Mouse (Mus musculus) limb, embryonic 15.5 days (tissue): Measurements from ENCODE around the gene Eif4e1b. TPM values are rescaled to one million over a fixed set of nuclear protein-coding genes. Genes with fewer than 3 reads are reported as not detected.

ENCODE experiments used
- ATAC-seq: fragments of 200-750 bp; cut with Nextera tagmentation; 2 replicates; pipeline ENCODE4 v1.8.0; 2017; ENCODE audit warnings: low read depth, moderate TSS enrichment; ENCODE audit not compliant: insufficient number of reproducible peaks, low FRiP score, low TSS enrichment
- H3K27ac ChIP-seq: fragments of 300-500 bp; sonication (generic); 2 replicates; pipeline ENCODE4 v1.5.1; 2015; ENCODE audit warnings: moderate library complexity, mild to moderate bottlenecking, inconsistent platforms
- H3K27me3 ChIP-seq: fragments of 300-500 bp; sonication (generic); 2 replicates; pipeline ENCODE4 v1.6.1; 2015; ENCODE audit warnings: inconsistent platforms
- H3K36me3 ChIP-seq: fragments of 300-500 bp; sonication (generic); 2 replicates; pipeline ENCODE4 v1.6.1; 2015; ENCODE audit warnings: inconsistent platforms
- H3K4me1 ChIP-seq: fragments of 300-500 bp; sonication (generic); 2 replicates; pipeline ENCODE4 v1.6.1; 2015; ENCODE audit warnings: inconsistent platforms
- H3K4me2 ChIP-seq: fragments of 300-500 bp; sonication (generic); 2 replicates; pipeline ENCODE4 v1.6.1; 2015; ENCODE audit warnings: mild to moderate bottlenecking, inconsistent platforms
- H3K4me3 ChIP-seq: fragments of 300-500 bp; sonication (generic); 2 replicates; pipeline ENCODE4 v1.5.1; 2015; ENCODE audit warnings: mild to moderate bottlenecking, inconsistent platforms
- H3K9ac ChIP-seq: fragments of 300-500 bp; sonication (generic); 2 replicates; pipeline ENCODE4 v1.6.1; 2015; ENCODE audit warnings: inconsistent platforms
- H3K9me3 ChIP-seq: fragments of 300-500 bp; sonication (generic); 2 replicates; pipeline ENCODE4 v1.6.1; 2016; ENCODE audit warnings: inconsistent platforms
- WGBS: fragments of 180-500 bp; shearing (Covaris S2); methylation state at CpG from one replicate; pipeline ENCODE4 v1.1.7; 2015; 5-methylcytosine and 5-hydroxymethylcytosine counted together
- polyA plus RNA-seq: library from polyadenylated mRNA; unstranded; fragments of >200 nt; fragmentation: Nextera tagmentation; extraction: Ambion mirVana; gene quantifications from 2 replicates; pipeline ENCODE4 v1.2.1, GENCODE M21; 2015

Gene Eif4e1b
- polyA plus RNA-seq, 1 experiment from 2014 or later: not detected

DNA sequence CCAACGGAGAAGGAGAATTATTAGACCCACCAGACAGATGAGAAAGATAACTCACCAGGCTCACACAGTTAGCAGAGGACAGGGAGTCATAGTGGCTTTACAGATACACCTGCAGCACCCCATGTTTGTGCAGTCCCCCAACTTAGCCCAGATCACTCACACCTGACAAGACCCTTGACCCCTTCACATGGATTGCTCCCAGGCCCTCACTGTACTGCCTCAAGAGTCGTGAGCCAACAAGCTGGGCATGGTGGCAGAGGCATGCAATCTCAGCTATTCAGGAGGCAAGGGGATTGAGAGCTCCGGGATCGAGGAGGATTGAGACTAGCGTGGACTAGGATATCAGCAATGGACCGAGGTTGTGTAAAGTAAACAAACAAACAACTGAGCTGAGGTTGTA lies 30.1 kb upstream of the Eif4e1b start:
- WGBS: 68% methylated on average over 6 of the region's 6 CpGs
- no peak overlapping the region for H3K27ac ChIP-seq
- peaks cover 70% of the 10 kb centered on the region for H3K27me3 ChIP-seq
- no peaks in the 10 kb centered on the region for H3K36me3 ChIP-seq
- no peaks in the 10 kb centered on the region for H3K9me3 ChIP-seq
- H3K4me1 ChIP-seq: peaks cover 23% of the 10 kb centered on the region
- no peak overlapping the region for H3K9ac ChIP-seq
- H3K4me3 ChIP-seq: no peak overlapping the region
- ATAC-seq: no peak
- no peak overlapping the region for H3K4me2 ChIP-seq

DNA sequence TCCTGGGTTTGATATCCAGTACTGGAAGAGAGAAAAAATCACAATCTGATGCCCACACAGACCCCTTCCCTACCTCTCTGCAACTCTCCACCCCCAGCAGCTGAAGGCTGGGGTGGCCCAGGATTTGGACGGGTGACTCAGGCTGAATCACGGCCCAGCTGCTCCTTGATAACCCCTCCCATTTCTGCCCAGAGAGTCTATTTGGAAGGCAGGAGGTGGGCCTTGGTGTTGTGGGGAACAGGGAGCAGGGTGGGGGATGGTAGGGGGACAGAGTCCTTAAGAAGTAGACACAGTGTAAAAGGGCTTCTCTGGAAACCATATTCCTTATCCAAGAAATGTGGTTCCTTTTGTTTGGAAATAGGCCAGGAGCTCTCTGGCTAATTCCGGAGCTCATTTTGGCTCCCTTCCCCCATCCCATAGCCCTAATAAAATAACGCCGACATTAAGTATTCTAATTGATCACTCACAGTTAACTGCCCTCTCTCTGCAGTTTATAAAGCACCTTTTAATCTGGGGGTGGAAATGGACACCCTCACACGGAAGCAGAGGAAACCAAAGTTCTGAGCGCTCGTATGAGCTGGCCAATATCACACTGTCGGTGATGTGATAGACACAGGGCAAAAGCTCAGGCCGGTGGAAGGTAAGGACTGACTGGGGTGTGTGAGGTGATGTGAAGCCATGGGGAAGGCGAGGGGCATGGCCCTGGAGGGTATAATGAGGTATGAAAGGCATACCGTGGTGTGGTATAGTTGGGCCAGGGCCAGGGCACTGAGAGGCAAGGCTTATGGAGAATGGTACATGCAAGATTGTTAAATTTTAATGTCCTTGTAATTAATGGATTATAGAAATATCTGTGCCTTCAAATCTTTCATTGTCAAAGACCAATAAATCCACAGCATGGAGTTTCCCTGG lies 29.4 kb upstream of the Eif4e1b start:
- H3K36me3 ChIP-seq: no peaks in the 10 kb centered on the region
- no peaks in the 10 kb centered on the region for H3K9me3 ChIP-seq
- H3K4me3 ChIP-seq: no peak overlapping the region
- 31% methylated on average over 12 of the region's 12 CpGs for WGBS
- H3K9ac ChIP-seq: no peak overlapping the region
- peaks cover 20% of the 10 kb centered on the region for H3K4me1 ChIP-seq
- ATAC-seq: no peak
- H3K27me3 ChIP-seq: peaks cover 70% of the 10 kb centered on the region
- H3K27ac ChIP-seq: no peak overlapping the region
- no peak overlapping the region for H3K4me2 ChIP-seq

DNA sequence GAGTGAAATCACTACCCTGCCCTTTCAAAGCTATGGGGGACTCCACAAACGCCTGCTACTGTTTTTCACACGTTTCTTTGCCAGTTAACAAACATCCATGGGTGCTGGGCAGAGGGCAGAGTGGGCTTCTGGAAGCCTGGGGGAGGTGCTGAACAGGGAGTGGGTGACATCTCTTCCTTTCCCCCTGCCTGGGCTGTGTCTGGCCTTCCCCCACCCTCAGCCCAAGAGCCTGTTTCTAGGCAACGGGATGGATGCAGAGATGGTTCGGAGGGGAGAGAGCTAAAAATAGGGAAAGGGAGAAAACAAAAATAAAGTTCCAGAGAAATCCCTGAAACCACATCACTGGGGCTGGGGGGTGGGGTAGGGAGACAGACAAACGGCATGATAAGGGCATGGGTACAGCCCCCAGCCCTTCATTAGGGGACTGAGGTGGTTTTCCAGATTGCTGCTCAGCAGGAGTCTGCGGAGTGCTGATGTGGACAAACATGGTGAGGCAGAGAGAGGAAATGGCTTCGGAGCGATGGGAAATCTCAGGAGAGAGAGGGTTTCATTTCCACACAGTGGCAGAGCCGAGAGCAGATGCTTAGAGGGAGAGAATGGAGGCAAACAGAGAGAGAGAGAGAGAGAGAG lies 28.5 kb upstream of the Eif4e1b start:
- WGBS: 30% methylated on average over 9 of the region's 9 CpGs
- no peak for ATAC-seq
- no peak overlapping the region for H3K4me3 ChIP-seq
- H3K27ac ChIP-seq: no peak overlapping the region
- H3K4me1 ChIP-seq: peaks cover 16% of the 10 kb centered on the region
- no peak overlapping the region for H3K9ac ChIP-seq
- no peak overlapping the region for H3K4me2 ChIP-seq
- no peaks in the 10 kb centered on the region for H3K36me3 ChIP-seq
- no peaks in the 10 kb centered on the region for H3K9me3 ChIP-seq
- H3K27me3 ChIP-seq: peaks cover 70% of the 10 kb centered on the region

DNA sequence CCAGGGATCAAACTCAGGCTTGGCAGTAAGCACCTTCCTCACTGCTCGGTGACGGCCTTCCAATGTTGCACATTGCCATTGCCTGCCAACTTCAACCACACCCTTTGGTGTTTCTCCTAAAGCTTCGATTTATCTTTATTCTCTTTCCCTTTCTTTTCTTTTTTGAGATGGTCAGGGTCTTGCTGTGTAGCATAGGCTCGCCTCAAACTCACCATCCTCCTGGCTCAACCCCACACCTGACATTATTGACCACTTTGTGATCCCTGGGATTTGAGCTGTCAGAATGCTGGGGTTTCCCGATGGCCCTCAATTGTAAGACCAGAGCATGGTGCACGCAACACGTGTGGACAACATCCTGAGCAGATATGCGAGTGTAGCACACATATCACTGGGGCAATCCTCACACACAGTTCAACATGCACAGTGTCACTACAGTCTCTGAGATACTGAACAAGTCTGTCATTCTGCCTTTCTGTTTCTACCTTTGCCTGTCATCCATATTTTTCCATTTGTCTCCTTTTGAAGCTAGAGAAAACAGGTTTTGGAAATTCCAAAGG lies 27.6 kb upstream of the Eif4e1b start:
- Histone ChIP-seq H3K4me1 (peaks cover 16% of the 10 kb centered on the region), H3K27ac (no peak overlapping the region), H3K4me3 (no peak overlapping the region), H3K4me2 (no peak overlapping the region), H3K36me3 (no peaks in the 10 kb centered on the region), H3K27me3 (peaks cover 72% of the 10 kb centered on the region), H3K9ac (no peak overlapping the region), H3K9me3 (no peaks in the 10 kb centered on the region)
- WGBS: 81% methylated on average over 8 of the region's 8 CpGs
- no peak for ATAC-seq

DNA sequence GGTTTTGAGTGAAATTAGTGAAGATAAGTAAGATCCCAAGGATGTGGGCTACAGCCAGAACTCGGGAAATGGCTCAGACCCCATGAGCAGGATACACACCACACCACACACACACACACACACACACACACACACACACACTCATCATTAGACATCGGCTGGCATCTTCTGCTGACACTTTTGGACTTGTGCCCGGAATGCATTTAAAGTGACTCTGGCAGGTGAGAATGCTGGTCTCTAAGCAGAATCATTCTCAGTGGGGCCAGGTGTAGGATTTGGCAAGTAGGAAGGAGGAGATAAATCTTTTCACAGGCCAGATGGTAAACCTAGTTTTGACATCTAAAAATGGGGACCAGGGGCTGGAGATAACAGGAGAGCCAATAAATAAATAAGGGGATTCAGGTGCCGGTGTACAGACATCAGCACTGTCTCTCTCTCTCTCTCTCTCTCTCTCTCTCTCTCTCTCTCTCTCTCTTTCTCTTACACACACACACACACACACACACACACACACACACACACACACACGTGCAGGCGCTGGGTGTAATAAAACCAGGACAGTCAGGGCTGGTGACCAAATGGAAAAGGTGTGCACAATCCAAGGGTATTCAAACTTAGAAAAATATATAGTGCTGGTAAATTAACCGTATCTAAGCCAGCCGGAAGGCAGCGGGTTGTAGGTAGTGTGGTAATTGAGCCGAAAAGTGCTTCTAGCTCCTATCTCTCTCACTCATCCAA lies 26.5 kb upstream of the Eif4e1b start:
- no peak for ATAC-seq
- no peak overlapping the region for H3K27ac ChIP-seq
- 44% methylated on average over 10 of the region's 10 CpGs for WGBS
- H3K36me3 ChIP-seq: no peaks in the 10 kb centered on the region
- peaks cover 73% of the 10 kb centered on the region for H3K27me3 ChIP-seq
- H3K4me2 ChIP-seq: peak overlapping the region; percentile 61
- H3K9me3 ChIP-seq: no peaks in the 10 kb centered on the region
- H3K4me3 ChIP-seq: no peak overlapping the region
- H3K4me1 ChIP-seq: peaks cover 16% of the 10 kb centered on the region
- no peak overlapping the region for H3K9ac ChIP-seq

DNA sequence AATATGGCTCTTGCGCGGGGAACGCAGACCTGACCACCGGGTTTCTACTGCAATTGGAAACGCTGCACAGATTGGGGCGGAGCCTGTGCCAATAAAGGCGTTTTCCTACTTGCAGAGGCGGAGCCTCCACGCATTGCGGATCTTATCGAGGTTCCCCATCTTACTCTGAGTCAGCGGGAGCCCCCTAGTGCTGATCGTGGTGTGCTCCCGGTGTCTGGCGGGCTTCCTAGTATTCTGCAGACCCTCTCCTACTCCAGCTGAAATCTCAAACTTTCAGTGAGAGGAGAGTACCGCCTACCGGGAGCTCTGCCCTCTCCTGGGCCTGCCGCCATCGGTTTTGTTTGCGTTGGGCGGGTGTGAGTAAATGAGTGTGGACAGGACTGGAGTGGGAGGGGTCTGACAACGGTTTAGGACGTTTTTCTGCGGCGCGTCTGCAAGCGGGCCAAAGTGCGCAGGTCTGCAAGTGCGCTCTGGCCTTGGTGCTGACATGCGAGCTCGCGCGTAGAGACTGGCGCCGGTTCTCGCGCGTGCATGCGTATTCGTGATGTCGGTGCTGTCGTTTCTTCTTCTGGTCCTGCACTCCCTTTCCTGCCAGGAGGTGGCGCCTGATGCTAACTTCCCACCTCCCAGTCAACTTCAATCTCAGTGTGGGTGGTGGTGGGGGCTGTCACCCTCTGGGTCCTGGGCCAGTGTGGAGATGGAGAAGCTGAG lies 25.6 kb upstream of the Eif4e1b start:
- no peaks in the 10 kb centered on the region for H3K36me3 ChIP-seq
- no peaks in the 10 kb centered on the region for H3K9me3 ChIP-seq
- H3K4me3 ChIP-seq: peak overlapping the region; percentile 35
- ATAC-seq: peak; percentile 58
- H3K9ac ChIP-seq: no peak overlapping the region
- under 1% methylated on average over 43 of the region's 43 CpGs for WGBS
- no peak overlapping the region for H3K27ac ChIP-seq
- peaks cover 76% of the 10 kb centered on the region for H3K27me3 ChIP-seq
- peaks cover 16% of the 10 kb centered on the region for H3K4me1 ChIP-seq
- peak overlapping the region; percentile 61 for H3K4me2 ChIP-seq

DNA sequence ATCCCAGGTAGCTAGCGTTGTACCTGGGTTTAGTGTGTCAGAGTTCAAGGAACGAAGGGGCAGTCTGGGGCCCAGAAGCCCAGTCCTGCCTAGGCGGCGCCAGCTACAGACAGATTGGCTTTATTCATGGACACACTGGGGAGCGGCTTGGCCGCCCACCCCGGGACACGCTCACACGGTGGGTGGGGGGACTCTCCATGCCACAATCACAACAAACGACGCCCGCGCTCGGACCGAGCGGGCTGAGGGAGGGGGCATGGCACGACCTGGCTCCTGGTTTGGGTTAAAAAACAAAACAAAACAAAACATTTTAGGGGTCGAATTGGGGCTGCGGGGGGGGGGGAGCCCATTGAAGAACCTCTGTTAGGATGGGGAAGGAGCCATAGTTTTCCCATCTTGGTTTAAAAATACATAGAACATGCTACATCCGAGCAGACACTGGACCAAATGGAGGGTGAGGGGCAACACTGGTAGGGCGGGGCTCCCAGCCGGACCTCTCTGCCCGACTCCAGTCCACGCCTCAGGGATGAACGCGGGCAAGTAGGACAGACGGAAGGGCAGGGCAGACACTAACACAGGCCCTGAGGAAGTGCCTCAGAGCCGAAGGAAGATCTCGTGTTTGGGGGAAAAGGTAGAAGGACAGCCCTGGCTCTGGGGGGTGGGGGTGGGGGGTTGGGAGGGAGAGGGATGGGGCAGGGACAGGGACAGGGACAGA lies 24.9 kb upstream of the Eif4e1b start:
- peaks cover 80% of the 10 kb centered on the region for H3K27me3 ChIP-seq
- H3K4me2 ChIP-seq: peak overlapping the region; percentile 61; the same call in 1 of the 2 replicates
- ATAC-seq: no peak
- H3K9me3 ChIP-seq: no peaks in the 10 kb centered on the region
- no peak overlapping the region for H3K9ac ChIP-seq
- 2% methylated on average over 28 of the region's 29 CpGs for WGBS
- H3K4me3 ChIP-seq: peak overlapping the region; percentile 35; the same call in 1 of the 2 replicates
- no peaks in the 10 kb centered on the region for H3K36me3 ChIP-seq
- peaks cover 16% of the 10 kb centered on the region for H3K4me1 ChIP-seq
- H3K27ac ChIP-seq: no peak overlapping the region

DNA sequence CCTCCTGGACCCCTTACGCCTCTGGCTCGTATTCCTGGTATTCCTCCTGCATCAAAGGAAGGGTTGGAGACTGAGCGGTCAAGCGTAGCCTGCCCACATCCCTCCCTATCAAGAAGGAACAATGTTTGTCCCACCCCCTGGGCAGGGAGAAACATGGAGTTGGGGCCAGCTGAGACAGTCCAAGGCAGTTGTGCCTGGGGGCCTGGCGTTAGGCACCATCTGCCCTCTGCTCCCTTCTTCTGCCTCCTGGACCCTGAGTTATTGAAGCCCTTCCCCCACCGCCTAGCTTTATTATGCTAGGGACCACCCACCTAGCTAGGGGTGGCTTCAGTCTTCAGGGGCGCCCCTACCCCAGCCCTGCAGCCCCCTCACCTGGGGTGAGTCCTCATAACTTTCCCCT lies 24.3 kb upstream of the Eif4e1b start:
- Histone ChIP-seq H3K9ac (no peak overlapping the region), H3K4me2 (no peak overlapping the region), H3K36me3 (no peaks in the 10 kb centered on the region), H3K4me3 (no peak overlapping the region), H3K27ac (no peak overlapping the region), H3K9me3 (no peaks in the 10 kb centered on the region), H3K4me1 (peaks cover 16% of the 10 kb centered on the region), H3K27me3 (peaks cover 81% of the 10 kb centered on the region)
- ATAC-seq: no peak
- WGBS: 8% methylated on average over 7 of the region's 7 CpGs

DNA sequence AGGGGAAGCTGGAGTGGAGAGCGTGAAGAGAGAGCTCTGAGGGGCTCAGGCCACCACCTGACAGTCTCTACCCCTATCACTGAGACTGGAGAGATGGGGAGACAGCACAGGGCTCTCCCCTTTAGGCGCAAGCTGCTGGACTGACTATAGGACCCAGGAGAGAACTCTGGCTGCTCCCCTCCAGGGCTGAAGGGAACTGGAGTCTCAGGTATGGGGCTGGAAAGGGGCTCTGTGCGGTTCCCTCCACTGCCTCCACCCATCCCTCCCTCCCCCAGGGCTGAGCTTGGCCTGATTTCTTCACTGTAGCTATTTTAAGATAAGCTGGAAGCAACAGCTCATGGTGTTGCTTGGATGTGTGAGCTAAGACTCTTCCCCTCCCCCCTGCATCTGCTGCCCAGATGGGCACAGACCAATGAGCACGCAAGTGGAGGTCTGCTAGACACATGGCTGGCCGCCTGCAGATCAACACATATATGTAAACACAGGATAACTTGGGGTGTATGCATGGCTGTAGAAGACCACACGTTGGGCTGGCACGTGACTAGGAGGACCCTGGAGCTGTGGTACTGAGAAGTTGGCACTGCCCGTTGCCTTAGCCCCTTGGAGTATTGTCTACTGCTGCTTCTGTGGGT lies 23.5 kb upstream of the Eif4e1b start:
- Histone ChIP-seq H3K4me3 (no peak overlapping the region), H3K36me3 (no peaks in the 10 kb centered on the region), H3K9ac (no peak overlapping the region), H3K9me3 (no peaks in the 10 kb centered on the region), H3K27ac (no peak overlapping the region), H3K4me2 (no peak overlapping the region), H3K27me3 (peaks cover 82% of the 10 kb centered on the region), H3K4me1 (peaks cover 16% of the 10 kb centered on the region)
- 38% methylated on average over 8 of the region's 8 CpGs for whole genome bisulfite sequencing
- ATAC-seq: no peak

DNA sequence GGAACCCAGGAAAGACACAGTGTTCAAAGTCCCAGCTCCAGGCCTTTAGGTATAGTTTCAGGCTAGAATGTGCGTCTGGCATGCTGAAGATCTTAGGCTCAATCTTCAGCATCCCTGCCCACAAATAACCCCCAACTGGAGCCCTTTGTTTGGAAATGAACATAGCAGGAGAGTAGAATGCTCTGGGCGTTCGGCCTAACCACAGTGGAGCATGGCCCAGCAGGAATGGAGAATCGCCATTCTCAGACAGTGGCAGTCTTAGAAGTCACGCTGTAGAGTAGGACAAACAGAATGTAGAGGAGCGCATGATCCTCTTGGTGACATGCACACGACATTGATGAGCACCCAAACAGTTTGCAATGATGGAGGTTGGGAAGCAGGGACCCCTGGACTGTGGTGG lies 22.9 kb upstream of the Eif4e1b start:
- Histone ChIP-seq H3K4me1 (peaks cover 20% of the 10 kb centered on the region), H3K9me3 (no peaks in the 10 kb centered on the region), H3K4me2 (no peak overlapping the region), H3K27me3 (peaks cover 82% of the 10 kb centered on the region), H3K9ac (no peak overlapping the region), H3K4me3 (no peak overlapping the region), H3K27ac (no peak overlapping the region), H3K36me3 (no peaks in the 10 kb centered on the region)
- 73% methylated on average over 7 of the region's 7 CpGs for whole genome bisulfite sequencing
- ATAC-seq: no peak
